Mouse (Mus musculus) hindbrain, postnatal 0 days (tissue): ENCODE measurements around the gene Trmu. TPM values are rescaled to one million over a fixed set of nuclear protein-coding genes. Genes with fewer than 3 reads are reported as not detected.

Experiments used
- ATAC-seq: fragments of 200-750 bp; cut with Nextera tagmentation; 2 replicates; pipeline ENCODE4 v1.8.0; 2017; ENCODE audit warnings: mild to moderate bottlenecking, moderate TSS enrichment, moderate library complexity
- DNase-seq: peaks from one replicate; pipeline ENCODE4 v3.0.0-alpha.2; 2015; ENCODE audit warnings: low spot score
- H3K27ac ChIP-seq: fragments of 300-500 bp; sonication (generic); 2 replicates; pipeline ENCODE4 v1.5.1; 2014; ENCODE audit warnings: mild to moderate bottlenecking
- H3K27me3 ChIP-seq: fragments of 300-500 bp; sonication (generic); 2 replicates; pipeline ENCODE4 v1.6.1; 2014; ENCODE audit warnings: low read length, mixed read lengths; ENCODE audit not compliant: insufficient read depth
- H3K36me3 ChIP-seq: fragments of 300-500 bp; sonication (generic); 2 replicates; pipeline ENCODE4 v1.6.1; 2014; ENCODE audit warnings: low read length, mixed read lengths; ENCODE audit not compliant: insufficient read depth
- H3K4me1 ChIP-seq: fragments of 300-500 bp; sonication (generic); 2 replicates; pipeline ENCODE4 v1.6.1; 2014; ENCODE audit warnings: antibody characterized with exemption, low read length, mixed read lengths; ENCODE audit not compliant: insufficient read depth
- H3K4me2 ChIP-seq: fragments of 300-500 bp; sonication (generic); 2 replicates; pipeline ENCODE4 v1.6.1; 2014; ENCODE audit warnings: low read depth, mild to moderate bottlenecking, low read length, moderate library complexity, mixed read lengths
- H3K4me3 ChIP-seq: fragments of 300-500 bp; sonication (generic); 2 replicates; pipeline ENCODE4 v1.5.1; 2014; ENCODE audit warnings: low read length
- H3K9ac ChIP-seq: fragments of 300-500 bp; sonication (generic); replicated peaks from 2 replicates; pipeline ENCODE4 v1.6.1; 2014; ENCODE audit warnings: mild to moderate bottlenecking, low read length, moderate library complexity, mixed read lengths
- H3K9me3 ChIP-seq: fragments of 300-500 bp; sonication (generic); 2 replicates; pipeline ENCODE4 v1.6.1; 2016; ENCODE audit warnings: low read length, mixed read lengths
- CTCF ChIP-seq: IDR thresholded peaks from 2 replicates; pipeline ENCODE4 v1.5.1; 2016; ENCODE audit warnings: antibody characterized with exemption, control low read depth, low read depth
- WGBS: fragments of 180-500 bp; shearing (Covaris S2); extraction: QIAGEN DNeasy Blood & Tissue Kit; methylation state at CpG from one replicate; pipeline ENCODE4 v1.1.7; 2014; 5-methylcytosine and 5-hydroxymethylcytosine counted together
- polyA plus RNA-seq: library from polyadenylated mRNA; unstranded; fragments of >200 nt; fragmentation: Nextera tagmentation; extraction: Ambion mirVana; gene quantifications from 2 replicates; pipeline ENCODE4 v1.2.1, GENCODE M21; 2015
- total RNA-seq: library from RNA; depleted of rRNA; stranded (reverse); fragments of >200 nt; gene quantifications from 2 replicates; pipeline ENCODE4 v1.2.3, GENCODE M21; 2014

The Trmu gene
- total and polyA plus RNA-seq, 2 experiments from 2014 or later, result 30.4 to 35.1 TPM

- peak; percentile 77 for TF ChIP-seq CTCF
- Histone ChIP-seq H3K4me1 (no peaks in the 10 kb centered on the region), H3K27me3 (no peaks in the 10 kb centered on the region), H3K27ac (no peak overlapping the region), H3K4me2 (no peak overlapping the region), H3K9ac (no peak overlapping the region), H3K36me3 (no peaks in the 10 kb centered on the region), H3K9me3 (no peaks in the 10 kb centered on the region), H3K4me3 (no peak overlapping the region)
- DNase-seq (no peak), ATAC-seq (no peak)
- WGBS, result 76% methylated on average over 8 of the region's 8 CpGs
These were observed 24.7 kb downstream of the Trmu start for GRCm38 (mm10) chr15:85903826-85904225.

- ATAC-seq, result no peak
- no peak overlapping the region for H3K27ac ChIP-seq
- no peak overlapping the region for H3K4me3 ChIP-seq
- no peak overlapping the region for H3K9ac ChIP-seq
- H3K4me1 ChIP-seq, result peaks cover 3% of the 10 kb centered on the region; the same call in 1 of the 2 replicates
- H3K27me3 ChIP-seq, result no peaks in the 10 kb centered on the region
- DNase-seq, result no peak
- TF ChIP-seq CTCF, result no peak
- no peaks in the 10 kb centered on the region for H3K9me3 ChIP-seq
- no peaks in the 10 kb centered on the region for H3K36me3 ChIP-seq
- 94% methylated on average over 7 of the region's 7 CpGs for WGBS
- no peak overlapping the region for H3K4me2 ChIP-seq
These were observed 29.8 kb downstream of the Trmu start for GRCm38 (mm10) chr15:85908660-85909491.

GRCm38 (mm10) chr15:85909492-85909829 is 30.3 kb downstream of the Trmu start:
- WGBS, result 92% methylated on average over 3 of the region's 3 CpGs
- Histone ChIP-seq H3K27ac (no peak overlapping the region), H3K4me1 (peaks cover 3% of the 10 kb centered on the region; the same call in 1 of the 2 replicates), H3K9me3 (no peaks in the 10 kb centered on the region), H3K4me2 (no peak overlapping the region), H3K27me3 (no peaks in the 10 kb centered on the region), H3K9ac (no peak overlapping the region), H3K36me3 (no peaks in the 10 kb centered on the region), H3K4me3 (no peak overlapping the region)
- no peak for DNase-seq
- ATAC-seq, result peak; percentile 22; the same call in 1 of the 2 replicates
- TF ChIP-seq CTCF, result no peak

- ATAC-seq (no peak), DNase-seq (no peak)
- H3K27me3 ChIP-seq, result no peaks in the 10 kb centered on the region
- H3K4me1 ChIP-seq, result peaks cover 3% of the 10 kb centered on the region; the same call in 1 of the 2 replicates
- no peak overlapping the region for H3K9ac ChIP-seq
- H3K36me3 ChIP-seq, result no peaks in the 10 kb centered on the region
- 41% methylated on average over 10 of the region's 10 CpGs for WGBS
- no peak for TF ChIP-seq CTCF
- no peak overlapping the region for H3K4me2 ChIP-seq
- no peaks in the 10 kb centered on the region for H3K9me3 ChIP-seq
- H3K27ac ChIP-seq, result no peak overlapping the region
- no peak overlapping the region for H3K4me3 ChIP-seq
These were observed 30.8 kb downstream of the Trmu start for GRCm38 (mm10) chr15:85909931-85910330.

- no peak overlapping the region for H3K9ac ChIP-seq
- ATAC-seq (no peak), DNase-seq (peak; percentile 80)
- 41% methylated on average over 2 of the region's 2 CpGs for WGBS
- H3K4me3 ChIP-seq, result no peak overlapping the region
- no peaks in the 10 kb centered on the region for H3K36me3 ChIP-seq
- peak; percentile 94 for TF ChIP-seq CTCF
- no peaks in the 10 kb centered on the region for H3K9me3 ChIP-seq
- H3K27ac ChIP-seq, result no peak overlapping the region
- H3K4me2 ChIP-seq, result no peak overlapping the region
- peaks cover 3% of the 10 kb centered on the region; the same call in 1 of the 2 replicates for H3K4me1 ChIP-seq
- H3K27me3 ChIP-seq, result no peaks in the 10 kb centered on the region
These were observed 34.5 kb downstream of the Trmu start for GRCm38 (mm10) chr15:85913605-85914004.

- H3K4me2 ChIP-seq, result no peak overlapping the region
- no peaks in the 10 kb centered on the region for H3K36me3 ChIP-seq
- no peaks in the 10 kb centered on the region for H3K9me3 ChIP-seq
- H3K9ac ChIP-seq, result no peak overlapping the region
- no peak for TF ChIP-seq CTCF
- 46% methylated on average over 8 of the region's 8 CpGs for WGBS
- no peak overlapping the region for H3K27ac ChIP-seq
- 0 out of 2 replicates have a peak, but pooled peaks cover 4% of the 10 kb centered on the region for H3K4me1 ChIP-seq
- H3K4me3 ChIP-seq, result no peak overlapping the region
- DNase-seq (peak; percentile 59), ATAC-seq (peak; percentile 67)
- no peaks in the 10 kb centered on the region for H3K27me3 ChIP-seq
These were observed 40.2 kb downstream of the Trmu start for GRCm38 (mm10) chr15:85919191-85919891.
